Mouse (Mus musculus) brain, embryonic 18.5 days (tissue): ENCODE data around the gene Asb4.

Experiments used
- DNase-seq: peaks from one replicate; pipeline ENCODE4 v3.0.0-alpha.2; 2012; ENCODE audit warnings: low read depth, low spot score

Asb4 gene

DNA sequence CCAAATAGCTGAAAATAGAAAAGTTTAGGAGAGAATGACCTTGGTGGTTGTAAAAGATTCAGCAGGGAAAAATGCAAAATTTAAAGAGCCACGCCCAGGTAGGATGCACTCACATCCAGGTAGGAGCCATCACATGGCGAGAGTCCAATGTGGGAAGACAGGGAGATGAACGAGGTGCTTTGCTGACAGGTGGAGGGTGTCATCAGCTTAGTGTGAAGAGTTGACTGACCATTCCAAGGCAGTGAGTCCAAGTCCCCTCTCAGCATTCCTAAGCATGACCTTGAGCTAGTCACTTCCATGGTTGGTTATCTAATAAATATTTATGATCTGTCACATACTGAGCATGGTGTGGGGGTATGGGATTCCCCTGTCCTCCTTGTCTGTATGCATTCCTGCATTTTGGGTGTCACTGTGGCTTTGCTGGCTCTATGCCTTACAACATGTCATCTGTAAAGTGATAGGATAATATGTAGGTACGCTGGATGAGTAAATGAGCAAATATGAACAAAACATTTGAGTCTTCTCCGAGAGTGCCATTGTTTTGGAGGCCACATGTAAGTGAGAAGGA lies 61.2 kb downstream of the Asb4 start:
- DNase-seq = no peak

DNA sequence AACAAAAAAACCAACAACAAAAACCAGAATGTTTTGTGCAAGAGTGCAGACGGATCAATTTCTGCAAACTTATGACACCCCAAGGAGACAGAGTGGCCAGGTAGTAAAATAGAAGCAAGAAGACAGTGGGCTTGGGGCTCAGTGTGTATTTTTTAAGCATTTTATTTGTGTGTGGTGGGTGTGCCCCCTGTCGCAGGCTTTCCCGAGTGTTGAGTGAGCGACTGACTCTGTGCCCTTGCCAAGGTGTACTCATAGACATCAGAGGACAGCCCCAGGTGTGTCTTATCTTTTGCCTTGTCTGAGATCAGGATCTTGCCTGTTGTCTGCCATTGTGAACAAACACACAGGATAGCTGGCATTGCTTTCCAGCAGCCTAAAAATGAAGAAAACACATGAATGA lies 63.8 kb downstream of the Asb4 start:
- no peak for DNase-seq

DNA sequence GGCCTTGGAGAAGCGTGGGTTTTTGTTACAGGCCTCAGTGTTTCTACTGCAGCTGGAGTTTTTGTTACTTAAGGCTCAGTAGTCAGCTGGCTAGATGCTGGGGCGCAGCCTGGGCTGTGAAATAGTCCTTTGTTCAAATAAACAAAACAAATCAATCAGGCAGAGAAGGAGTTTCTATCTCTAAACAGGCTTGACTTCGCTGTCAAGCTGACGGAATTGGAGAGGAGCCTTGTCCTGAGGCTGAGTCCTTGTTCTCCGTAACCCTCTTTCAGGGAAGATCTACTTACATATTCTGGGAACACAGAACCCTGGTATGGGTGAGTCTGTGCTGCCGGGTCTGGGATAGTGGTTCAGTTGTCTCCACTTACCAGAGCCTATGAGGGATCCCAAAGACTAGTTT lies 64.4 kb downstream of the Asb4 start:
- DNase-seq = no peak

DNA sequence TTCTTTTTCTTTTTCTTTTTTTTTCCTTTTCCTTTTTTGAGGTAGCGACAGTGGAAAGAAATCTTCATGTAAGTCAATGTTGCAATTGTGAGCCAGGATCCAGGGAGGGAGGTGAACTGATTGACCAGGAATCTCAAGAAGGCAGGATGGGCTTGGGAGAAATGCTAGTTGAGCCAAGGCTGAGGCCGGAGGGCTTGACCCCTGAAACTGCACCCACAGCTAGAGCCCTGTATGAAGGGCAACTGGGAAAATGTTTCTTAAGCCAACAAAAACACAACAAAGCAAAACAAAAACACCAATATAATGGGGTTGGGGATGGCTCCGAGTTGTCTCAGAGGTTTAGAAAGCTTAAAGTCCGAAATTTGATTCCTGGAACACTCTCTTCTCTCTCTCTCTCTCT lies 65.2 kb downstream of the Asb4 start:
- no peak for DNase-seq

DNA sequence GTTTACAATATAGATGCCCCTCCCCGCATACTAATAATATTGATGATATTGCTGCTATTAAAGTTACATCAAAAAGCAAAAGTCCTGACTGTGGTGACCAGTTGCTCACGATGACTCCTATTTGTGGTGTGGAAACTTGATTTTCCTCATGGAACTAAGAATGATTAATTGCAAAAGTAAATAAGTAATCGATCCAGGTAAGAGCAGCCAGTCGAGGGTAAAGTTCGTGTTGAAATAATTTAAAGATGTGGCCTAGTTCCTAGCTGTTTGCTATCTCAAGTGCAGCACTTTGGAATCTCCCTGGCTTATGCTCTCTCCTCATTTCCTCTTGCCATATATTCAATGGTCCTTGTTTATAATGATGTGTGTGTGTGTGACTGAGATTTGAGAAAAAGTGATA lies 66.7 kb downstream of the Asb4 start:
- DNase-seq = no peak

DNA sequence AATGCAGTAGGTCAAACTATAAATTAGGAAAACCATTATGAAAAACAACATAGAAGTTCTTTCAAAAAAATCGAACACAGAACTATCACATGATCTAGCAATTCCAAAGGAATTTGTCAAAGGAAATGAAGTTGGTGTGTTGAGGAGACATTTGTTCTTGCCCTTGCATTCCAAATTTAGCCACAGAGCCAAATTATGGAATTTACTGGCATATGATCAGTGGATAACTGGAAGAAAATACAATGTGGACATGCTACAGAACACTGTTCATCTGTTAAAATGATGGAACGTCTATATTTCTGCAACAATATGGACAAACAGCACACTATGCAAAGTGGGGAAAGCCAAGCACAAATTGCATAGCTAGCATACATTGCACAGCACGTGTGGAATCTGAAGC lies 72.7 kb downstream of the Asb4 start:
- DNase-seq = no peak

DNA sequence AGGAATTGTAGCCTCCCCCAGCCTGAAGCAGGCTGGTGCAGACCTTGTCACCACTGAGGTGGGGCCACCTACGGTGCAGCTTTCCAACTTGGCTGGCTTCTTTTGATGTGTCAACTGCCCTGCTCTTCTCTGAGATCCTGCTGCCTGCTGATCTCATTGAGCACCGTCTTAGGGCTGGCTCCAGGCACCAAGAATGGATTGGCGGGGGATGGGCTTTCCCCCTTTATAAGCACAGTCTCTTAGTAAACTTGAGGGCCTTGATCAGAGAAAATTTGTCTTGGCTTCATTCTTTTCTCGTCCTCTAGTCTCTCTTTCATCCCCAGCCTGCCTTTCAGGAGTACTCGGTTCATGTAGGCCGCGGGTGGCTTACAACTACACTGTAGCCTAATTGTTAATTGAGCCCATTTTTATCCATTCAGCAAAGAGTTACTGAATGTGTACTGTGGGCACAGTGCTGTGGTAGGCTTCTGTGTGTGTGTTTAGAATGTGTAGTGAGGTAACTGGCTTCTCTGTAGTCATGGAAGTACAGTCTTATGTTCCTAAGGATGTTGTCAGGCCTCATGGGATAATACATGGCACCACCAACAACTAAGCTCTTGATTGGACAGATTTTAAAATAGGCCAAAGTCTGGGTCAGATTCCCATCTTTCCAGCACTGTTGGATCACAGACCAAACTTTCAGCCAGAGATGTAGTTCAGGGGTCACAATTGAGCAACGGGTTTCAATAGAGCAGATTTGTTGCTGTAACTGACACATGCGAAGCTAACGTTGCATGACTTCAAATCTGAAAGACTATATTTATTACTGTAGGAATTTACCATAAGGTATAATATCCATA lies 87.5 kb downstream of the Asb4 start:
- no peak for DNase-seq

DNA sequence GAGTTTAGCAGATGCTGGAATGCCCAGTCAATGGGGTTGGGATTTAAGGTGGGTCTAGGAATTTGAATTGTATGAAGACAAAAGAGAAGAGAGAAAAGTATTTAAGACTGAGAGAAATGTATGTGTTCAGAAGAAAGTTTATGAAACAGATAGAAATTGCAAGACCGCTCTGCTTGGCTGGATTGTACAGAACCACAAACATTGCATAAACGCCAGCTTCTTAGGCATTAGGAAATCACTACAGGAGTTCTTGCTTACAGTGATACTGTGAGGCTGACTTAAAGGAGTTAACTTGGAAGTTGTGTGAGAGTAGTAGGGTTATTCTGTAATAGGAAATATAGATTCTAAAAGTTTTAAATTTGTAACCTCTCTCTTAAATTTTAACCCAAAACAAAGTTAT lies 89.5 kb downstream of the Asb4 start:
- no peak for DNase-seq

DNA sequence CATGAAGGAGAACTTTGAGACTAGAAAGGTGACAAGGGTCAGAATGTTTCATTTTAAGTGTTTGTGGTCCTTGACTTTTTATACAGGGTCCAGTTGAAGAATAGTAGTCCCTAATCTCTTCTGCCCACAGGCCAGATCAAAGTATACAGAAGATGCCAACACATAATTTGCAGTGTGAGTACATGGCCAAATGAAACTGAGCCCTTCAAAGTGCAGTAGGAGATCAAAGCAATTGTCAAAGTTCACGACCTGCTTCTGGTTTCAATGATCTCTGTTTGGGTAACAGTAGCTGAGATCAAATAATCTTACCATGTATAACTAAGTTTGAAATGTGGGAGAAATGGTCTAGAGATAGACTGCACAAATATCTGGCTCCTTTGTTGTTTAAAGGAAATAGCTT lies 90.8 kb downstream of the Asb4 start:
- no peak for DNase-seq

DNA sequence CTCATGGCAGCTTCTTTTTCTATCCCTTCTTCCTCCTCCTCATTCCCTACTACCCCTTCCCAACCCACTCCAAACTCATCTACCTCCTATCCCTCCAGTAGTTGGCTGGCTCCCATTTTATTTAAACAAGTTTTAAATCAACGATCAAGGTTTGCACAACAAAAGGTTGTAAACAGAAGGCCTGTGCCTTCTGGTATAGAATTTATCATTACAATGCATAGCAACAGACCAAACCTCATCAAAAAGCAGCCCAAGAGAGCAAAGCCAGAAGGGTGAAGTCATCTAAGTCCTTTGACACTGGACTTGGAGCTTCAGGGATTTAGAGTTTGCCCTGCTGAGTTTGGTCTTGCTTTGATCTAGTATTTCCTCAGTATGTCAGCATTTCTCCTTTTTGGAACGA lies 97.9 kb downstream of the Asb4 start:
- no peak for DNase-seq

DNA sequence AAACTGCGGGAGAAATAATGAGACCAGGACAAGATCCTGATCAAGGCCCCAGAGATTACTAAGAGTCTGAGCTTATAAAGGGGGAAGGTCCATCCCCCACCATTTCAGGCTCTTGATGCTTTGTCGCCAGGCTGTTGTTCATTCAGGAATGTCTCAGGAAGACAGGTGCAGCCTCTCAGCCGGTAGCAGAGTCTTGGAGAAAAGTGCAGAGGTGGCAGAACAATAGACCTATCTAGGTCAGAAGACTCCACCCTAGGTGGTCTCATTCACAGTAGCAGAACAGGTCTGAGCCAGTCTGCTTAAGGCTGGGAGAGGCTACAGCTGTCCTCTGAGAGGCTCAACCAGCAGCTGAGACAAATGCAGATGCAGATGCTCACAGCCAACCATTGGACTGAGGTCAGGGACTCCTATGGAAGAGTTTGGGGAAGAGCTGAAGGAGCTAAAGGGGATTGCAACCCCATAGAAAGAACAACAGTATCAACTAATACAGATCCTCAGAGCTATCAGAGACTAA lies 99.1 kb downstream of the Asb4 start:
- DNase-seq = no peak
